Mouse (Mus musculus) MEL (cell line): ENCODE data around the gene Gh. TPM values are rescaled to one million over a fixed set of nuclear protein-coding genes. Genes with fewer than 3 reads are reported as not detected.
A peak's percentile ranks its signal among the peaks of the same experiment; 100 is the strongest.

Experiments
- DNase-seq: peaks from one replicate; pipeline ENCODE4 v3.0.0; 2011; ENCODE audit warnings: low read depth, low spot score
- H3K27ac ChIP-seq: 2 replicates; pipeline ENCODE4 v1.5.1; 2012; ENCODE audit warnings: low read depth, mild to moderate bottlenecking, control low read depth, low read length, moderate library complexity; ENCODE audit not compliant: control insufficient read depth
- H3K27me3 ChIP-seq, 2 experiments: fragments of 150-350 bp in 1 of 2; sonication (generic) in 1 of 2; 2 replicates each; pipeline ENCODE4 v1.6.1; 2012; ENCODE audit warnings: low read length in 2 of 2, mild to moderate bottlenecking in 2 of 2, improper control_type of control experiment in 1 of 2, moderate library complexity in 1 of 2; ENCODE audit not compliant: insufficient read depth in 2 of 2, control insufficient read depth in 1 of 2
- H3K36me3 ChIP-seq, 2 experiments: 2 replicates each; pipeline ENCODE4 v1.6.1; 2012 to 2014; ENCODE audit warnings: low read length in 2 of 2, improper control_type of control experiment in 1 of 2, inconsistent platforms in 1 of 2, mild to moderate bottlenecking in 1 of 2; ENCODE audit not compliant: insufficient read depth in 2 of 2, control insufficient read depth in 1 of 2
- H3K4me1 ChIP-seq, 2 experiments: fragments of 150-350 bp in 1 of 2; sonication (generic) in 1 of 2; 2 replicates each; pipeline ENCODE4 v1.6.1; 2012; ENCODE audit warnings: low read length in 2 of 2, improper control_type of control experiment in 1 of 2, mild to moderate bottlenecking in 1 of 2; ENCODE audit not compliant: insufficient read depth in 2 of 2, control insufficient read depth in 1 of 2
- H3K4me3 ChIP-seq, 2 experiments: fragments of 150-350 bp in 1 of 2; sonication (generic) in 1 of 2; 2 replicates each; pipeline ENCODE4 v1.5.1; 2012; ENCODE audit warnings: low read depth in 2 of 2, low read length in 2 of 2, mild to moderate bottlenecking in 2 of 2, moderate library complexity in 2 of 2, control low read depth in 1 of 2, improper control_type of control experiment in 1 of 2; ENCODE audit not compliant: control insufficient read depth in 1 of 2, insufficient read depth in 1 of 2
- H3K79me2 ChIP-seq: 2 replicates; pipeline ENCODE4 v1.6.1; 2012; ENCODE audit warnings: mild to moderate bottlenecking, low read length, moderate library complexity; ENCODE audit not compliant: control insufficient read depth, poor library complexity, insufficient read depth
- H3K9ac ChIP-seq: 2 replicates; pipeline ENCODE4 v1.6.1; 2012; ENCODE audit warnings: low read depth, mild to moderate bottlenecking, control low read depth, low read length, moderate library complexity; ENCODE audit not compliant: control insufficient read depth, poor library complexity, severe bottlenecking
- H3K9me3 ChIP-seq: fragments of 150-350 bp; sonication (generic); replicated peaks from 2 replicates; pipeline ENCODE4 v1.6.1; 2012; ENCODE audit warnings: mild to moderate bottlenecking, low read length, improper control_type of control experiment, moderate library complexity; ENCODE audit not compliant: insufficient read depth
- CHD2 ChIP-seq: IDR thresholded peaks from 2 replicates; pipeline ENCODE4 v1.6.1; 2011; ENCODE audit warnings: low read length, improper control_type of control experiment
- CTCF ChIP-seq, 3 experiments: IDR thresholded peaks in 2 of 3; conservative IDR thresholded peaks in 1 of 3; 2 replicates each; pipeline ENCODE4 v1.5.1; 2011 to 2012; ENCODE audit warnings: low read length in 3 of 3, low read depth in 2 of 3, mild to moderate bottlenecking in 2 of 3, improper control_type of control experiment in 1 of 3, inconsistent platforms in 1 of 3, mixed read lengths in 1 of 3, moderate library complexity in 1 of 3; ENCODE audit not compliant: control insufficient read depth in 1 of 3, insufficient read depth in 1 of 3, poor library complexity in 1 of 3, severe bottlenecking in 1 of 3
- E2F4 ChIP-seq: IDR thresholded peaks from 2 replicates; pipeline ENCODE4 v1.6.1; 2011; ENCODE audit warnings: low read depth, low read length, improper control_type of control experiment, borderline replicate concordance
- ELF1 ChIP-seq: IDR thresholded peaks from 2 replicates; pipeline ENCODE4 v1.6.1; 2014; ENCODE audit warnings: low read depth, mild to moderate bottlenecking, inconsistent platforms, low read length, improper control_type of control experiment, moderate library complexity
- EP300 ChIP-seq, 2 experiments: IDR thresholded peaks; 2 replicates each; pipeline ENCODE4 v1.6.1; 2011; ENCODE audit warnings: improper control_type of control experiment in 2 of 2, low read length in 2 of 2, low read depth in 1 of 2, mild to moderate bottlenecking in 1 of 2
- ETS1 ChIP-seq: IDR thresholded peaks from 2 replicates; pipeline ENCODE4 v1.6.1; 2012; ENCODE audit warnings: low read depth, mild to moderate bottlenecking, inconsistent platforms, low read length, improper control_type of control experiment, moderate library complexity
- GABPA ChIP-seq: IDR thresholded peaks from 2 replicates; pipeline ENCODE4 v1.6.1; 2012; ENCODE audit warnings: low read depth, mild to moderate bottlenecking, inconsistent platforms, low read length, improper control_type of control experiment, moderate library complexity
- GATA1 ChIP-seq: IDR thresholded peaks from 2 replicates; pipeline ENCODE4 v1.6.1; 2011; ENCODE audit warnings: low read depth, low read length, improper control_type of control experiment
- HCFC1 ChIP-seq: IDR thresholded peaks from 2 replicates; pipeline ENCODE4 v1.6.1; 2012; ENCODE audit warnings: low read depth, mild to moderate bottlenecking, inconsistent platforms, low read length, improper control_type of control experiment, moderate library complexity
- KAT2A ChIP-seq: conservative IDR thresholded peaks from 2 replicates; pipeline ENCODE4 v1.6.1; 2012; ENCODE audit warnings: low read depth, low read length, improper control_type of control experiment, inconsistent platforms
- MEF2A ChIP-seq: IDR thresholded peaks from 2 replicates; pipeline ENCODE4 v1.6.1; 2014; ENCODE audit warnings: low read depth, mild to moderate bottlenecking, inconsistent platforms, low read length, improper control_type of control experiment; ENCODE audit not compliant: poor library complexity, insufficient replicate concordance, severe bottlenecking; ENCODE audit errors: extremely low read depth
- MXI1 ChIP-seq: IDR thresholded peaks from 2 replicates; pipeline ENCODE4 v1.6.1; 2011; ENCODE audit warnings: mild to moderate bottlenecking, low read depth, low read length, improper control_type of control experiment
- MYB ChIP-seq: IDR thresholded peaks from 2 replicates; pipeline ENCODE4 v1.6.1; 2011; ENCODE audit warnings: mild to moderate bottlenecking, low read depth, low read length, improper control_type of control experiment
- NRF1 ChIP-seq: IDR thresholded peaks from 2 replicates; pipeline ENCODE4 v1.6.1; 2014; ENCODE audit warnings: low read depth, mild to moderate bottlenecking, inconsistent platforms, low read length, improper control_type of control experiment, moderate library complexity; ENCODE audit not compliant: poor library complexity, insufficient read depth, severe bottlenecking
- POLR2A ChIP-seq, 2 experiments: IDR thresholded peaks; 2 replicates each; pipeline ENCODE4 v1.6.1; 2011 to 2012; ENCODE audit warnings: low read length in 2 of 2, mild to moderate bottlenecking in 2 of 2, control low read depth in 1 of 2, improper control_type of control experiment in 1 of 2, low read depth in 1 of 2, moderate library complexity in 1 of 2; ENCODE audit not compliant: control insufficient read depth in 1 of 2, insufficient read depth in 1 of 2, poor library complexity in 1 of 2
- POLR2AphosphoS5 ChIP-seq: IDR thresholded peaks from 2 replicates; pipeline ENCODE4 v1.6.1; 2012; ENCODE audit warnings: low read depth, borderline replicate concordance, mild to moderate bottlenecking, inconsistent platforms, low read length, moderate library complexity, mixed read lengths
- SMC3 ChIP-seq: IDR thresholded peaks from 2 replicates; pipeline ENCODE4 v1.6.1; 2011; ENCODE audit warnings: low read depth, low read length, improper control_type of control experiment
- TBP ChIP-seq: IDR thresholded peaks from 2 replicates; pipeline ENCODE4 v1.8.0; 2011; ENCODE audit warnings: low read depth, low read length, improper control_type of control experiment
- TCF12 ChIP-seq: IDR thresholded peaks from 2 replicates; pipeline ENCODE4 v1.6.1; 2014; ENCODE audit warnings: low read depth, mild to moderate bottlenecking, inconsistent platforms, low read length, improper control_type of control experiment, moderate library complexity
- USF1 ChIP-seq: IDR thresholded peaks from 2 replicates; pipeline ENCODE4 v1.6.1; 2014; ENCODE audit warnings: low read depth, mild to moderate bottlenecking, inconsistent platforms, low read length, improper control_type of control experiment, moderate library complexity
- ZC3H11A ChIP-seq: IDR thresholded peaks from 2 replicates; pipeline ENCODE4 v1.6.1; 2012; ENCODE audit warnings: low read depth, mild to moderate bottlenecking, inconsistent platforms, low read length, improper control_type of control experiment
- ZKSCAN1 ChIP-seq: IDR thresholded peaks from 2 replicates; pipeline ENCODE4 v1.6.1; 2012; ENCODE audit warnings: low read depth, mild to moderate bottlenecking, inconsistent platforms, low read length, improper control_type of control experiment, moderate library complexity
- ZNF384 ChIP-seq: IDR thresholded peaks from 2 replicates; pipeline ENCODE4 v1.6.1; 2012; ENCODE audit warnings: low read depth, mild to moderate bottlenecking, inconsistent platforms, low read length, improper control_type of control experiment
- polyA plus RNA-seq, 2 experiments: library from polyadenylated mRNA; stranded (reverse) in 1 of 2; unstranded in 1 of 2; fragments of >175 nt in 1 of 2; fragments of >200 nt in 1 of 2; gene quantifications; 2 replicates each; pipeline versions ENCODE4 v1.2.1 to v1.2.4; 2012; ENCODE audit warnings: low replicate concordance in 2 of 2, low read depth in 1 of 2; ENCODE audit not compliant: insufficient read length in 2 of 2, insufficient read depth in 1 of 2, missing spikeins in 1 of 2
- total RNA-seq: library from RNA; depleted of rRNA; stranded (reverse); fragments of 300-350 nt; gene quantifications from 2 replicates; pipeline ENCODE4 v1.2.3, GENCODE M21; 2012

Gh gene
- total and polyA plus RNA-seq, 3 experiments = 0.08 TPM; not detected in 2

- TF ChIP-seq POLR2AphosphoS5 = no peak; the same call in 1 of the 2 replicates
- peak; percentile 62 for TF ChIP-seq USF1
- peak; percentile 22; the same call in 1 of the 2 replicates for TF ChIP-seq ZNF384
- peak; percentile 93 for TF ChIP-seq KAT2A
- peak; percentile 67 for TF ChIP-seq TCF12
- peak; percentile 81 for TF ChIP-seq NRF1
- TF ChIP-seq GABPA = no peak; the same call in 1 of the 2 replicates
- TF ChIP-seq SMC3 = no peak
- peak; percentile 38; the same call in 1 of the 2 replicates for TF ChIP-seq MYB
- TF ChIP-seq TBP = peak; percentile 96
- TF ChIP-seq CHD2 = peak; percentile 69
- TF ChIP-seq ETS1 = peak; percentile 12; the same call in 1 of the 2 replicates
- TF ChIP-seq MEF2A = 0 out of 2 replicates have a peak, but pooled peaks have one; percentile 25
- TF ChIP-seq EP300 (IDR thresholded peaks at IDR 0.05; ENCODE audit: low read depth in 1 of 2, low read length in 2 of 2) = peak in 1 of 2 experiments; percentile 21; a peak in 1 of 4 replicates
- TF ChIP-seq ELF1 = peak; percentile 94
- no peak for TF ChIP-seq ZKSCAN1
- peak in 2 of 3 experiments; percentile 22 to 23; a peak in 3 of 6 replicates for TF ChIP-seq CTCF (IDR thresholded peaks at IDR 0.05 in 2 of 3, conservative IDR thresholded peaks at IDR 0.05 in 1 of 3; ENCODE audit: control insufficient read depth in 1 of 3, insufficient read depth in 1 of 3, low read depth in 2 of 3, low read length in 3 of 3, poor library complexity in 1 of 3, severe bottlenecking in 1 of 3)
- peak; percentile 89 to 99 for TF ChIP-seq POLR2A (IDR thresholded peaks at IDR 0.05; ENCODE audit: control insufficient read depth in 1 of 2, insufficient read depth in 1 of 2, low read depth in 1 of 2, low read length in 2 of 2, poor library complexity in 1 of 2)
- peak; percentile 99 for TF ChIP-seq MXI1
- TF ChIP-seq ZC3H11A = no peak
- TF ChIP-seq GATA1 = peak; percentile 16; the same call in 1 of the 2 replicates
These were observed 45.8 kb downstream of the Gh start, which contains the start of the genes Ftsj3 and Psmc5 (continued) for GRCm38 (mm10) chr11:106255685-106256451.

- peak overlapping the region; percentile 83 for H3K9ac ChIP-seq
- H3K4me1 ChIP-seq = peaks cover 3 to 18% of the 10 kb centered on the region in 2 experiments; a peak in 3 of 4 replicates
- peak overlapping the region; percentile 84 for H3K27ac ChIP-seq
- H3K36me3 ChIP-seq = peaks cover 19 to 21% of the 10 kb centered on the region in 2 experiments
- peaks cover 59% of the 10 kb centered on the region for H3K79me2 ChIP-seq
- TF ChIP-seq E2F4 = no peak
- TF ChIP-seq MXI1 = no peak
- no peak for TF ChIP-seq GABPA
- no peak for TF ChIP-seq TBP
- TF ChIP-seq HCFC1 = no peak
- TF ChIP-seq KAT2A = no peak
- no peak for TF ChIP-seq ETS1
- no peak for TF ChIP-seq CHD2
- TF ChIP-seq, all 39 proteins: peak for 0
- H3K4me3 ChIP-seq = peak overlapping the region; percentile 78 to 94
- no peak for DNase-seq
- H3K27me3 ChIP-seq = no peaks in the 10 kb centered on the region
- no peaks in the 10 kb centered on the region for H3K9me3 ChIP-seq
These were observed 46.5 kb downstream of the Gh start for GRCm38 (mm10) chr11:106255174-106255573.
